ENCODE assay signal across 26 mouse cellular contexts in genomic region chr2:69323018-69323417, GRCm38 (mm10). TPM values are rescaled to one million over a fixed set of nuclear protein-coding genes. Genes with fewer than 3 reads are reported as not detected.
"Had no signal": no experiment of that assay in that cellular context is flagged by ENCODE, and none has a peak within 500 bp of the region (broad histone marks: within the 10 kb centered on the region; RNA-seq: fewer than 3 reads in every experiment).

No protein-coding gene starts in this region.

- H3K4me1 ChIP-seq: lung, embryonic 15.5 days; megakaryocyte, embryonic 14.5 days; midbrain, embryonic 13.5 days; neural tube, embryonic 13.5 days; neural tube, embryonic 15.5 days had no signal

- H3K27me3 ChIP-seq: lung, embryonic 15.5 days; megakaryocyte, embryonic 14.5 days; neural tube, embryonic 13.5 days; neural tube, embryonic 15.5 days had no signal

- H3K27ac ChIP-seq: lung, embryonic 15.5 days; macrophage; midbrain, embryonic 13.5 days; neural tube, embryonic 13.5 days; neural tube, embryonic 15.5 days had no signal

- H3K4me2 ChIP-seq: lung, embryonic 15.5 days; midbrain, embryonic 11.5 days; midbrain, embryonic 13.5 days; neural tube, embryonic 13.5 days; neural tube, embryonic 15.5 days had no signal

- ATAC-seq: liver, postnatal 0 days; lung, postnatal 0 days; midbrain, embryonic 13.5 days; midbrain, embryonic 16.5 days had no signal

- H3K36me3 ChIP-seq: lung, embryonic 15.5 days; midbrain, embryonic 13.5 days; neural tube, embryonic 13.5 days; neural tube, embryonic 15.5 days had no signal

- H3K4me3 ChIP-seq: lung, embryonic 15.5 days; megakaryocyte, embryonic 14.5 days; midbrain, embryonic 13.5 days; myocyte; neural tube, embryonic 13.5 days; neural tube, embryonic 15.5 days had no signal

- H3K9me3 ChIP-seq: lung, embryonic 15.5 days; megakaryocyte, embryonic 14.5 days; midbrain, embryonic 13.5 days; neural tube, embryonic 13.5 days; neural tube, embryonic 15.5 days had no signal

- DNase-seq: liver, postnatal 0 days; lung, adult 2 months; lung, postnatal 14 days; lung, postnatal 36 days; retina, postnatal 1 day; right cerebral cortex, adult 18-20 months; right cerebral cortex, postnatal 25 days; right cerebral cortex, postnatal 4 days; spleen, adult 18-20 months; thymus, postnatal 14 days; thymus, postnatal 36 days had no signal

- H3K9ac ChIP-seq: liver, postnatal 0 days; lung, embryonic 15.5 days; midbrain, embryonic 13.5 days; neural tube, embryonic 13.5 days; neural tube, embryonic 15.5 days had no signal

RNA-seq across cellular contexts. Expression of gene Abcb11, which starts 19.4 kb away (rescaled TPM):
- total RNA-seq: megakaryocyte progenitor cell, adult 5-6 weeks had no signal
- polyA plus RNA-seq: macrophage; midbrain, embryonic 11.5 days; midbrain, embryonic 13.5 days; midbrain, embryonic 16.5 days; myocyte; neural tube, embryonic 11.5 days; neural tube, embryonic 13.5 days; small intestine, adult 2 months; stomach, embryonic 14.5 days had no signal

RNA-seq across cellular contexts. Expression of gene Dhrs9, which starts 57.2 kb away (rescaled TPM):
- polyA plus RNA-seq: lung, embryonic 15.5 days; midbrain, embryonic 11.5 days; midbrain, embryonic 13.5 days; midbrain, embryonic 16.5 days; neural tube, embryonic 11.5 days; neural tube, embryonic 13.5 days; neural tube, embryonic 15.5 days; testis, adult 2 months had no signal
